In the genomic region with DNA sequence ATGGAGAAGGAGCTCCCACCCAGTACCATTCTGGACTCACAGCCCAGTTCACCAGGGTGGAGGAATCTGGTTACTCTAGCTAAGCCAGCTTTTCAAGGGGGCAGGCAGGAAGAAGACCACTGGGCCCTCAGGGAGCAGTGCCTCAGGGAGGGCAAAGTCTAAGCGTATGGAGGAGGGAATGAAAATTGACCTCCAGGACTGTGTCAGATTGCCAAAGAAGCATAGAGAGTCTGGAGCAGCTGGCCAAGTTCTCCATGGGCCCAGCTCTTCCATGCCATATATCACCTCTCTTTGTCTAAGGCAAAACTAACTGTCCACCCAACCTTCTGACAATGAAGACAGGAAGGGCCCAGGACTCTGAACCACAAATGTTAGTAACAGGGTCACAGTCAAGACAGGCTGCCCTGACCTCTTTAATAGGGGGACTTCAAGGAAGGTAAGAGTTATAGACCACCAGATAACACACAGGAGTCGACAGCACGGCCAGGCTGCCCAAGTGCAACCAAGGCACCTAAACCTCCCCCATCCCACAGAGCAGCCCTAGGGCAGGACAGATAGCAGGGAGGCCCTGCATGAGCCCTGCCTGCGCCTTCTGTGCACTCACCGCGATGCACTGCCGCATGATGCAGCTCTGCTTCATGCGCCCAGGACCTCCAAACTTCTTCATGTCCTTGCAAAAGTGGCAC, we compare ENCODE assay signal across 19 mouse cellular contexts. TPM values are rescaled to one million over a fixed set of nuclear protein-coding genes. Genes with fewer than 3 reads are reported as not detected.
A peak's percentile ranks its signal among the peaks of the same experiment; 100 is the strongest.
DNase-seq lines count a peak whose midpoint lies in the region; ATAC-seq lines count a peak whose summit lies in the region.
"Had no signal": no experiment of that assay in that cellular context is flagged by ENCODE, and none has a peak within 500 bp of the region (broad histone marks: within the 10 kb centered on the region; RNA-seq: fewer than 3 reads in every experiment).

No protein-coding gene starts in this region.

- 92% methylated on average over 8 of the region's 8 CpGs for WGBS in midbrain, embryonic 10.5 days
- 87% methylated on average over 8 of the region's 8 CpGs for WGBS in midbrain, embryonic 16.5 days
- WGBS in kidney, embryonic 16.5 days = 47% methylated on average over 8 of the region's 8 CpGs
- 71% methylated on average over 8 of the region's 8 CpGs for WGBS in liver, embryonic 12.5 days (ENCODE audit: insufficient replicate concordance)

- no peak overlapping the region for H3K4me2 ChIP-seq in midbrain, embryonic 16.5 days (ENCODE audit: low read length)
- H3K4me2 ChIP-seq in kidney, embryonic 16.5 days (replicated peaks; ENCODE audit: low read depth, low read length) = no peak overlapping the region
- no peak overlapping the region for H3K4me2 ChIP-seq in liver, embryonic 12.5 days
- H3K4me2 ChIP-seq: liver, embryonic 13.5 days; lung, embryonic 15.5 days; stomach, embryonic 15.5 days had no signal

- H3K4me3 ChIP-seq in midbrain, embryonic 10.5 days = no peak overlapping the region
- no peak overlapping the region for H3K4me3 ChIP-seq in midbrain, embryonic 16.5 days (ENCODE audit: low read depth, low read length)
- H3K4me3 ChIP-seq in kidney, embryonic 16.5 days (ENCODE audit: low read length) = no peak overlapping the region
- H3K4me3 ChIP-seq in liver, embryonic 12.5 days = no peak overlapping the region
- H3K4me3 ChIP-seq: heart, adult 2 months; limb, embryonic 10.5 days; liver, embryonic 13.5 days; lung, embryonic 15.5 days; stomach, embryonic 15.5 days had no signal

- peaks cover 12% of the 10 kb centered on the region; the same call in 1 of the 2 replicates for H3K4me1 ChIP-seq in midbrain, embryonic 10.5 days
- peaks cover 3% of the 10 kb centered on the region for H3K4me1 ChIP-seq in midbrain, embryonic 16.5 days (ENCODE audit: control insufficient read depth, insufficient read depth, low read length)
- H3K4me1 ChIP-seq in kidney, embryonic 16.5 days (ENCODE audit: insufficient read depth, low read length) = peaks cover 47% of the 10 kb centered on the region
- H3K4me1 ChIP-seq in liver, embryonic 12.5 days = peaks cover 34% of the 10 kb centered on the region

- no peak for ATAC-seq in midbrain, embryonic 16.5 days
- ATAC-seq in kidney, embryonic 16.5 days (ENCODE audit: low FRiP score, low TSS enrichment) = 0 out of 2 replicates have a peak, but pooled peaks have one; percentile 47
- no peak for ATAC-seq in liver, embryonic 12.5 days
- ATAC-seq: hindbrain, embryonic 16.5 days had no signal

- no peak overlapping the region for H3K9ac ChIP-seq in midbrain, embryonic 16.5 days (ENCODE audit: low read depth, low read length)
- H3K9ac ChIP-seq in kidney, embryonic 16.5 days (replicated peaks; ENCODE audit: low read length) = no peak overlapping the region
- no peak overlapping the region for H3K9ac ChIP-seq in liver, embryonic 12.5 days
- H3K9ac ChIP-seq: liver, embryonic 13.5 days; lung, embryonic 15.5 days; stomach, embryonic 15.5 days had no signal

- 0 out of 2 replicates have a peak overlapping the region, but pooled peaks have one; percentile 38 for H3K27ac ChIP-seq in midbrain, embryonic 10.5 days (replicated peaks)
- H3K27ac ChIP-seq in midbrain, embryonic 16.5 days (ENCODE audit: low read length) = no peak overlapping the region
- H3K27ac ChIP-seq in kidney, embryonic 16.5 days (ENCODE audit: low read length) = peak overlapping the region; percentile 36; the same call in 1 of the 2 replicates
- H3K27ac ChIP-seq in liver, embryonic 12.5 days = no peak overlapping the region
- H3K27ac ChIP-seq: heart, adult 2 months; limb, embryonic 10.5 days; liver, embryonic 13.5 days; lung, embryonic 15.5 days; stomach, embryonic 15.5 days had no signal

- no peaks in the 10 kb centered on the region for H3K27me3 ChIP-seq in midbrain, embryonic 10.5 days (ENCODE audit: low read depth, poor library complexity, severe bottlenecking)
- H3K27me3 ChIP-seq in midbrain, embryonic 16.5 days (ENCODE audit: control insufficient read depth, insufficient read depth, low read depth, low read length) = no peaks in the 10 kb centered on the region
- H3K27me3 ChIP-seq in kidney, embryonic 16.5 days (ENCODE audit: insufficient read depth, low read length) = no peaks in the 10 kb centered on the region
- no peaks in the 10 kb centered on the region for H3K27me3 ChIP-seq in liver, embryonic 12.5 days (replicated peaks)
- H3K27me3 ChIP-seq: liver, embryonic 13.5 days; lung, embryonic 15.5 days; stomach, embryonic 15.5 days had no signal

- DNase-seq in embryo, embryonic 10.5 days (ENCODE audit: low spot score) = peak; percentile 18
- no peak for DNase-seq in embryo, embryonic 9.5 days (ENCODE audit: extremely low spot score)
- DNase-seq in midbrain, embryonic 10.5 days (ENCODE audit: low spot score) = no peak
- DNase-seq in thymus, postnatal 4 days = no peak
- DNase-seq in left cerebral cortex, adult 11 months (ENCODE audit: low spot score) = no peak
- DNase-seq: adrenal gland, adult 2 months; gastrocnemius, postnatal 10 days; heart, adult 2 months; heart, postnatal 10 days; layer of hippocampus, postnatal 36 days; liver, embryonic 13.5 days; right cerebral cortex, postnatal 14 days had no signal

- H3K9me3 ChIP-seq in midbrain, embryonic 10.5 days (replicated peaks) = no peaks in the 10 kb centered on the region
- no peaks in the 10 kb centered on the region for H3K9me3 ChIP-seq in midbrain, embryonic 16.5 days (replicated peaks; ENCODE audit: control insufficient read depth, low read length, poor library complexity, severe bottlenecking)
- no peaks in the 10 kb centered on the region for H3K9me3 ChIP-seq in kidney, embryonic 16.5 days (ENCODE audit: low read length)
- no peaks in the 10 kb centered on the region for H3K9me3 ChIP-seq in liver, embryonic 12.5 days (replicated peaks)
- H3K9me3 ChIP-seq: limb, embryonic 10.5 days; liver, embryonic 13.5 days; lung, embryonic 15.5 days; stomach, embryonic 15.5 days had no signal

- H3K36me3 ChIP-seq in midbrain, embryonic 10.5 days = peaks cover 44% of the 10 kb centered on the region
- no peaks in the 10 kb centered on the region for H3K36me3 ChIP-seq in midbrain, embryonic 16.5 days (ENCODE audit: control insufficient read depth, insufficient read depth, low read length)
- no peaks in the 10 kb centered on the region for H3K36me3 ChIP-seq in kidney, embryonic 16.5 days (ENCODE audit: insufficient read depth, low read length)
- peaks cover 13% of the 10 kb centered on the region for H3K36me3 ChIP-seq in liver, embryonic 12.5 days
- H3K36me3 ChIP-seq: lung, embryonic 15.5 days had no signal

RNA-seq across cellular contexts. Expression of a gene that starts 38.2 kb away (rescaled TPM):
- 50.6 and 56.7 TPM in 2 replicates for polyA plus RNA-seq in midbrain, embryonic 10.5 days (2016; fragmentation: Nextera tagmentation; extraction: Ambion mirVana)
- 48.3 and 50.7 TPM in 2 replicates for polyA plus RNA-seq in midbrain, embryonic 16.5 days (2015; fragmentation: Nextera tagmentation; extraction: Ambion mirVana)
- 42.3 and 42.7 TPM in 2 replicates for polyA plus RNA-seq in kidney, embryonic 16.5 days (2015; fragmentation: Nextera tagmentation; extraction: Ambion mirVana)
- polyA plus RNA-seq in liver, embryonic 12.5 days (2016; fragmentation: Nextera tagmentation; extraction: Ambion mirVana) = 14.4 and 14.9 TPM in 2 replicates

Comparison
In these comparisons a context has a peak if more than half of its experiments do, and no peak if none do; other contexts are left out.
1. H3K27ac ChIP-seq: peak in midbrain, embryonic 10.5 days (single experiment) and kidney, embryonic 16.5 days (single experiment); none in midbrain, embryonic 16.5 days (single experiment) and liver, embryonic 12.5 days (single experiment).